Comparison of ENCODE assay signal across 27 mouse cellular contexts in the genomic region with DNA sequence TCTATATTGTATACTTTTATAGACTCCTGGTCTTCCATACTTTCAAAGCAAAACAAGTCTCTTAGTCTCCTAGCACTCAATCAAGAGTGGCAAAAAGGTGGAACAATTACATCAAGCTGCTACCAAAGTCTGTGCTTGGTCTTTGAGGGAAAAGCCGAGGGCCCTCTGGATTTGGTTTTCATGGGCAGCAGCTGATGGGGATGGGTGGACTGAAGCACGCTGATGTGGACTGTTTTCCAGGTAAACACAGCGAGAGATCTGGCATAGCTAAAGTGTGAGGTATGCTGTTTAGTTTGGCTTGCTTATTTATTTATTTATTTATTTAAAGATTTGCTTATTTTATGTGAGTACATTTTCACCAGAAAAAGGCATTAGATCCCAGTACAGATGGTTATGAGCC. TPM values are rescaled to one million over a fixed set of nuclear protein-coding genes. Genes with fewer than 3 reads are reported as not detected.
"Had no signal": no experiment of that assay in that cellular context is flagged by ENCODE, and none has a peak within 500 bp of the region (broad histone marks: within the 10 kb centered on the region; RNA-seq: fewer than 3 reads in every experiment).

No protein-coding gene starts in this region.

- H3K4me1 ChIP-seq: embryonic facial prominence, embryonic 12.5 days; embryonic facial prominence, embryonic 13.5 days; embryonic facial prominence, embryonic 15.5 days had no signal

- H3K4me3 ChIP-seq: embryonic facial prominence, embryonic 10.5 days; embryonic facial prominence, embryonic 12.5 days; embryonic facial prominence, embryonic 13.5 days; embryonic facial prominence, embryonic 15.5 days; erythroblast, embryonic 14.5 days; forebrain, embryonic 10.5 days; forebrain, embryonic 12.5 days; forebrain, embryonic 13.5 days; forebrain, embryonic 15.5 days; gastrocnemius, adult 2 months; heart, adult 2 months had no signal

- H3K27ac ChIP-seq: embryonic facial prominence, embryonic 10.5 days; embryonic facial prominence, embryonic 12.5 days; embryonic facial prominence, embryonic 13.5 days; embryonic facial prominence, embryonic 15.5 days; forebrain, embryonic 10.5 days; forebrain, embryonic 12.5 days; forebrain, embryonic 13.5 days; forebrain, embryonic 15.5 days; gastrocnemius, adult 2 months; heart, adult 2 months had no signal

- H3K36me3 ChIP-seq: embryonic facial prominence, embryonic 10.5 days; embryonic facial prominence, embryonic 12.5 days; embryonic facial prominence, embryonic 13.5 days; embryonic facial prominence, embryonic 15.5 days had no signal

- DNase-seq: cerebellum, adult 2 months; cerebellum, adult 8-10 months; cerebellum, adult 9-10 months; cerebellum, adult 9-11 months; cerebellum, postnatal 10 days; cerebellum, postnatal 14 days; cerebellum, postnatal 25 days; cerebellum, postnatal 36 days; embryo, embryonic 11 days; forebrain, postnatal 0 days; gastrocnemius, adult 2 months; gastrocnemius, postnatal 10 days; gastrocnemius, postnatal 14 days; gastrocnemius, postnatal 25 days; gastrocnemius, postnatal 36 days; heart, adult 2 months had no signal

- H3K27me3 ChIP-seq: embryonic facial prominence, embryonic 12.5 days; embryonic facial prominence, embryonic 15.5 days; forebrain, embryonic 13.5 days; forebrain, embryonic 15.5 days had no signal

- H3K9me3 ChIP-seq: embryonic facial prominence, embryonic 10.5 days; embryonic facial prominence, embryonic 12.5 days; embryonic facial prominence, embryonic 13.5 days; embryonic facial prominence, embryonic 15.5 days; forebrain, embryonic 10.5 days; forebrain, embryonic 12.5 days; forebrain, embryonic 15.5 days had no signal

RNA-seq across cellular contexts. Expression of a gene that starts 45.9 kb away (rescaled TPM):
- total RNA-seq: common myeloid progenitor, adult 5-6 weeks; granulocyte monocyte progenitor cell, adult 5-6 weeks had no signal
- polyA plus RNA-seq: erythroblast, embryonic 14.5 days had no signal
